Mouse (Mus musculus): ENCODE data around the gene Slc26a3.
"Not testable (repeated sequence)": the region's sequence is repeated elsewhere in the genome, so short reads cannot be mapped to it uniquely, and the experiment has no call there.

The Slc26a3 gene

DNA sequence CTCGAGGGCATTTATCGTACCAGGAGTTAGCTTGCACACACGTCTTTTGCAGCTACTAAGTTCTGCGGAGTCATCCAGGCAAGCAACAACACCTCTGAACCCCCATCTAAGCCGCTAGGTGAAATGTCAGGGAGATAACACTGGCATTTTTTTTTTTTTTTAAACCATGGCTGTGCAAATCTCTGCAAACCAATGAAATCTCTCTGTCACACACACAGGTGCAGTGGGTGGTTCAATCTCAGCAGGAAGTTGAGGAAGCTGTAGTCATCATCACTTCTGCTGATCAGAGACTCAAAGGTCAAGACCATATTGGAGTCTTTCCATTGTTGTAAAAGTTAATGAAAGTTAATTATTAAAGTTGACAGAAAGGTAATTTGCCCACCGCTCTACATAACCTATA is 47.1 kb downstream of the Slc26a3 start:
- no peak for DNase-seq

DNA sequence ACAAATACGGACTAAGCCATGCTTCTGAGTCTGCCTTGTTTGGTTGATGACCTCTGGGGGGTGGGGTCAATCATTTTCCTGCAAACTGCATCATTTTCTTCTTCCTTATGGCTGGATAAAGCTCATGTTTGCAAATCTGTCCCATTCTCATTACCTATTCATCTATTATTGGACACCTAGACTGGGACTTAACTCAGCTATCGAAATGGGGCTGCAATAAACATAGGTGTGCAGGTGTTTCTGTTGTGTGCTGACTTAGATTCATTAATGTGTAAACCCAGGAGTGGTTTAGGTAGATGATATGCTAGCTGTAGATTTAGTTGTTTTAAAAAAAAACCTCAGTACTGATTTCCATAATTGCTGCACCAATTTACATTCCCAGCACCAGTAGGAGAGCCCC is 48.9 kb downstream of the Slc26a3 start:
- no peak for DNase-seq

DNA sequence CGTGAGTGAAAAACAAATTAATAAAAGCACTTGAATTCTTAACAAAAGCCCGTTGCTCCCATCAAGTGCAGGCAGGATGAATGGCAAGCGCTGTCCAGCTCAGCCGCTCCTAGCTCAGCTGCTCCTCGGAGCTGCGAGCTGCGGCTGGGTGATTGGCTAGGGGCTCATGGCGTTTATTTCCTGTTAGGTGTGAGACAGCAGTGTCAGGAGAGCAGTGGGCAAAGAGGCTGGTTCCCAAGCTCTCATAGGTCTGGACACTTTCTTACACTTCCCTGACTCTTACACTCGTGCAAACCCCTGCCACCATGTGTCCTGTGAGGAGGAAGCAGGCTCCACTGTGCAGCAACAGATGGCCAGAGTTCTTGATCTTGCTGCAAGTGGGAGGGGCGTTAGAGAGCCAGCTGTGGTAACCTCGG is 53.5 kb downstream of the Slc26a3 start:
- no peak for DNase-seq

DNA sequence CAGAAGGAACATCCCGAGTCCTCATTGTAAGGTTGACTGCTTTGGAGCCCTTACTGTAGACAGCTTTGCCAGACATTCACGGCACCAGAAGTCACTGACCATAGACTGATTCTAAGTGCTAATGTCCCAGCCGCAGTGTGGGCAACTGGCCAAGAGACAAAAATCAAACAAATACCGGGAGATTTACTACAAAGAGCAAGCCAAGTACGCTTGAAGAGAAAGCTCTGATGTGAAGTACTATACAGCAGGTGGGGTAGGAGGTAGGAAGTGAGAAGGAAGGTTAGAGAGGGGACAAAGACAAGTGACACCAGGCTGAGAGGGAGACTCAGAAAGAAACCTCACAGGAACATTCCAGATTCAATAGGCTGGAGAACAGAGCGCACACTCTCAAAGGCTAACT is 54.2 kb downstream of the Slc26a3 start:
- no peak for DNase-seq

DNA sequence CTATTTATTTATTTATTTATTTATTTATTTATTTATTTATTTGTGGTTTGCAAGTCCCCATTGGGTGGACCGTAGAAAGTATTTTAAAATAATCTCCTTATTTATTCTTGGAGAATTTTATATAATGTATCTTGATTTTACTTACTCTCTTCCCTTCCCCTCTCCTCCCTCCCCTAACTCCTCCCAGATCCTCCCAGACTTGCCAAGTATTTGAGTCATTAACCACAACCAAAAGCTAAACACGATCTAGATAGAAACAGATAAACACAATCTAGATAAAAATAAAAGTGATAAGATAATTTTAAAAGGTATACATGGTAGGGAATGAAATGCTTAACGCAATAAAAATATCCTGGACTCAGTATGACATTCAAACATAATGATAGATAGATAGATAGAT is 58.7 kb downstream of the Slc26a3 start:
- DNase-seq, result no peak

DNA sequence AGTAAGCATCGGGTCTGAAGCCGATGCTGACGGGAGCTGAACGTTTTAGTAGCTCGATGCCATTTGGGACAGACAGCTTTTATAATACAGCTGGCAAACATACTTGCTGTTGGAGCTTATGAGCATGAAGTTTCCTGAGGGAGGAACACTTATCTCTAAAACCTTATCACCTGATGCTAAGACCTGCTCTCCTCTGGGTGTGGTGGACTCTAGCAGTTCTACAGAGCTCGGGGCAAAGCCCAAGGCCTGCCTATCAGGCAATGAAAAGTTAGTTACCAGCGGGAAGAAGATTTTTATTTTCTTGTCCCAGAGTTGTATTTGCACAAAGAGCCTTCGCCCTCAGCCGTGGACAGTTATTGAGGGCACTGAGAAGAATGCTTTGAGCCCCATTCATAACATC is 65.6 kb downstream of the Slc26a3 start:
- no peak for DNase-seq

DNA sequence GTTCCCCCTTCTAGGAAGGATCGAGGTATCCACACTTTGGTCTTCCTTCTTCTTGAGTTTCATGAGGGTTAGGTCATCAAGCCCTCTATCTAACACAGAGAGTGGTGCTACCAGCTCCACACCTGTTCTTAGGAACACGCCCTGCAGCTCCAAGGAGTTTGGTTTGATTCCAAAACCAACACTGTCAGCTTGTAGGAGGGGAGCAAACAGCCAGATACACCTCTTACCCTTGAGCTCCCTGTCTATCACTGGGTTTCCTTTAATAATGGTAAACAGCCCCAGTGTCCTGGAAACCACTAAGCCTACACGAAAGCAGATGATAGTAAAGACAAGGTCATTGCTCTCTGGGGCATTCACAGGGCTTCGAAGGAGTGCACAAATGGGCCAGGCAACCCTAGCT is 67.8 kb downstream of the Slc26a3 start:
- DNase-seq, result no peak

DNA sequence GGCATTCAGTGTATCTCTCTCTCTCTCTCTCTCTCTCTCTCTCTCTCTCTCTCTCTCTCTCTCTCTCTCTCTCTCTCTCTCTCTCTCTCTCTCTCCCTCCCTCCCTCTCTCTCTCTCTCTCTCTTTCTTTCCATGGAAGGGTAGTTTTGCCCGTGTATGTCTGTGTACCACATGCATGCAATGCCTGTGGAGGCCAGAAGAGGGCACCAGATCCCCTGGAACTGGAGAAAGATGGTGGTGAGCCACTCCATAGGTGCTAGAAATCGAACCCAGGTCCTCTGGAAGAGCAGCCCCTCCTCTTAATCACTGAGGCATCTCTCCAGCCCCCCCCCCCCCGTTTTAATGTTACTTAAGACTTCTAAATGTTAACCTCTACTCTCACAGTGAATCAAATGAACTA is 69.6 kb downstream of the Slc26a3 start:
- DNase-seq, result not testable (repeated sequence)

DNA sequence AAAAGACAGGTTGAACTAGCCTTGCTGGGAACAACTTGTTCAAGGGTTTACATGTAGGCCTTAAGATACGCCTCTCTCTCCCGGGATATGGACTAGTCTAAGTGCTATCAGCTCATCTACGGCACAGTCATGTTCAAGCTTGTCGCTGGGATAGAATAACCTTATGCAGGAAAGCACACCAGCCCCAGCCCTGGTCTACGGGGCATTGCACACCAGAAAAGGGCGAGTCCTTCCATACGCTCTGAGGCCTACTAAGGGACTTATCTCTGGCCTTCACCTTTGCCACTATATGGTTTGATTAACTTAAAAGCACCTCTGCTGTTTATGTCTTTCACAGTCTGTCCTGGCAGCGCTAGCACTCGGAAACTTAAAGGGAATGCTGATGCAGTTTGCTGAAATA is 70.7 kb downstream of the Slc26a3 start:
- no peak for DNase-seq

DNA sequence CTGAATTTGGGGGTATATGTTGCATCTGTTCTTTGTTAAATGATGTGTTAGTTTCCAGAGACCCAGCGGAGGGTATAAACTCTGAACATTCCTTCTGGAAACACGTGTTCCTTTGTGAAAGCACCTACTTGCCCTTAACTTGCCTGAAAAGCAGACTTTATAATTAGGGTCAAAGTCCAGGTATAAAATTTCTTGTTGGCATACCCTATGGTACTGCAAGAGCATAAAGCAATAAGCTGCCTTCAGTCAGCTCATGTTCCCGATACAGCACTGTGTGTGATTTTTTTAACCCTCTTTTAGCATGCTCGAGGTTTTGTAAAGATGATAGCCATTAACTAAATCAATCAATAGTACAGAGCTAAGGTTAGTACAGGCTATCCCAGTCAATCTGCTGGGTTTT is 71.9 kb downstream of the Slc26a3 start:
- DNase-seq, result no peak

DNA sequence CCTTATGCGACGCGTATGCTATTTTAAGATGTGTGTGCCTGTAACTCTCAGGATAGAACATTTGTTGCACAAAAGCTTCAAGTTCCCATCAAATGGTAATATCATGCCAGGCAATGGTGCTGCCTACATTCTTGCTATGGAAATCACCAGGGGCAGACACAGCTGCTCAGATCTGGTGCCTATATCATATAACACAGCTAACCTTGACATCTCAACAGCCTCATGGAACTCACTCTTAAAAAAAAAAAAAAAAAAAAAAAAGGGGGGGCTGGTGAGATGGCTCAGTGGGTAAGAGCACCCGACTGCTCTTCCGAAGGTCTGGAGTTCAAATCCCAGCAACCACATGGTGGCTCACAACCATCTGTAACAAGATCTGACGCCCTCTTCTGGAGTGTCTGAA is 87.5 kb downstream of the Slc26a3 start:
- not testable (repeated sequence) for DNase-seq

DNA sequence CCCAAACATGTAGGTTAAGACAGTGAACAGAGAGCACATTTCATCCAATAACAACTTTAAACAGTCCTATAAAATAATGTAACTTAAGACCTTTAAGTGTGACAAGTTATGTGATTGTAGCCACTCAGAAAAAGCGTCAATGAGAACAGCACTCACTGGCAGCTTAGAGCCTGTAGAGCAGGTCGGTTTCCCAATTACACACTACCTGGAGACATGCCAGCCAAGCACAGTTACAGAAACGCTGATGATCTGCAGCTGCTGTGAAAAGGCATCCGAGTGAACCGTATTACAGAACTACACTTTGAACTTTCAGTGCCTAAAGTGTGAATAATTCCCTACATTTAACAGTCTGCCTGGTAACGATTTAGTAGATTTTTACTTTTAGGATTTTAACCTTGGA is 95.8 kb downstream of the Slc26a3 start:
- no peak for DNase-seq

DNA sequence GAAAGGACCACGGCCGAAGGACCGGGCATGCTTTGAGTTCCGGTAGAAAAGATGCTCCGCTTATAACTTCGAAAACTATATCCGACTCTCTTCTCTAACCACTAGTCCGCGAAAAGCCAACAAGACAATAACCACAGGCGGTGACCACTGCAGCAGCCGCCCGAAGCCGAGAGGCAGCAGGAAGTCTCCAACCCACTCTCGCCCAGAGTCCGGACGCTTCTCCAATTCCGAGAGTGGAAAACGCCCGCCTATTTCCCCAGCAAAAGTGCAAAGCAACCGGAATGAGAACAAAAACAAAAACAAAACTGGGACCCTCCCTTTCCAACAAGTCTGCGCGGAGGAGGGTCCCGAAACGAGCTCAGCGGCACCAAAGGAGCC is 108.3 kb downstream of the Slc26a3 start:
- DNase-seq, result no peak

DNA sequence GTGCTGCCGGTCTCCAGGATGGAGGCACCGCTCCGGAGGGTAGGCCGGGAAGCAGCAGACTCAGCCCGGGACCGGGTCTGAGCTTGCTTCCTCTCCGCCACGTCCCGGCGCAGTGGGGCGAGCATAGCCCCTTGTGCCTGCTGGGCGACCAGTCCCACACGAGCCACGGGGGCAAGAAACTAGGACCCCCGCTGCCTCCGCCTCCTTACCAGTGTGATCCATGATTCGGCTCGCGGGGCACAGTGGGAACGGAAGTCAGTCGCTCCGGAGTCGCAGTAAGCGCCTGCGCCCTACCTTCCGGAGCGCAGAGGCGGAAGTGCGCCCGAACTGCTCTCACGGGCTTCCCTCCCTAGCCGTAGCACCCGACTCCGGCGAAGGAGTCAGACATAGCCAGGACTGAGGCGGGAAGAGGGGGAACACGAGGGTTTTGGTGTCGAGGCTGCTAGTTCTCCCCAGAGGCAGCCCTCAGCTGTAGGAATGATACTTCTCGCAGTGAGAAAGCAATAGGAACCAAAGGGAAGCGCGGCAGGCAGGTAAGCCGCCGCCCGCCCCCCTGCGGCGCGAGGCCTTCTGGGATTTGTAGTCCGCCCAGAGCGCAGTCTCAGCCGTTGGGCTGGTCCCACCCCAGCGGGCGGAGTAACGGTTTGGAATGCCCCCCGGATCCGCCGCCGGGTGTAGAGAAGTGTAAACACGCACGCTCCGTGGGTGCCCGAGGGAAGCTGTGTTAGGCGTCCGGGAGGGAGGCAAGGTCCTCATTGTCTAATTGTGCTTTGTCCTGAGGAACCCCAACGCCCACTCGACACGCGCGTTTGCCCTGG is 108.9 kb downstream of the Slc26a3 start, which contains the start of gene Cbll1:
Gene Cbll1, minus strand, starts transcription at position 303 of the 818 bp plus-strand sequence.
- peak; percentile 94 for DNase-seq

DNA sequence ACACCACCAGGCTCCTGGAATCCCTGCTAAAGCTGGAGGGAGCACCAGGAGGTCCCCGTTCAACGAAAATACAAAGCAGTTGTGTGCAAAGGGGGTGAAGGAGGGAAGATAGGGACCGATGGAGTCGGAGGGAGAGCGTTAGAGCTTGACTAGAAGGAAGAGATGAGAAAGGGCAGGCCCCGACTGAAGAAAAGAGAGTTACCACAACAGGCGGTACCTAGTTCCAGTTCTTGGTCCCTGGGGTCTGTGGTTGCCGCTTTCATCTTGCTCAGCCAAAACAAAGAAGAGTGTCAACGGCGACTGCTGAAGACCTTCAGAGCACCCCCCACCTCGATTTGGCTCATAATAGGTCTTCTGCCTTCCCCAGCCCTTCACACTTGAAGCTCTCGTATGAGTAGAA is 109.5 kb downstream of the Slc26a3 start:
- no peak for DNase-seq

DNA sequence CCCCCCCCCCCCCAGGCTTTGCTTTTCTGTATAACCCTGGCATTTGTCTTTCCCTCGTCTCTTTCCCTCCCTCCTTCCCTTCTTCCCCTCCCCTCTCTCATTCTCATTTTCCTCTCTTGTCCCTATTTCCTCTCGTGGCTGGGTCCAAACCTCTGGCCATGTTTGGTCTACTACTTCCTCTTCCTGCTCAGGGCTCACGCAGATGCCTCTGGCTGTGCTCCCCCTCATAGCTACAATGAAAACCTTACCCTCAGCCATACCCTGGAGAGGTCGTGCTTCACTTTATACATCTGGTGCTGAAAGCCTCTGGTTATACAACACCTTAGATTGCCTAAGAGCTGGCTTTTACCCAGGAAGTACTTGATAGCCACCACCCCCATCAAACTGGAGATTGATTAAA is 110.6 kb downstream of the Slc26a3 start:
- DNase-seq, result no peak

DNA sequence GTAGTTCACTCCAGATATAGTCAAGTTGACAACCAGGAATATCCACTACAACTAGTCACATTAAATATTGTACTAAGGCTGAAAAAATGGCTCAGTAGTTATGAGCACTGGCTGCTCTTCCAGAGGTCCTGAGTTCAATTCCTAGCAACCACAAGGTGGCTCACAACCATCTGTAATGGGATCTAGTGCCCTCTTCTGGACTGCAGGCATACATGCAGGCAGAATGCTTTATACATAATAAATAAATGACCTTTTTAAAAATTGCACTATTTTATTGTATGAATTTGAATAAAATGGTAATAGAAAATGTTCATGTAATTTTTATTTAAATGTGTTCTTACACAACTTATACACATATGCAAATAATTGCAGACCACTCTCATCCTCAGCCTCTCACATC is 112.5 kb downstream of the Slc26a3 start:
- DNase-seq, result no peak

DNA sequence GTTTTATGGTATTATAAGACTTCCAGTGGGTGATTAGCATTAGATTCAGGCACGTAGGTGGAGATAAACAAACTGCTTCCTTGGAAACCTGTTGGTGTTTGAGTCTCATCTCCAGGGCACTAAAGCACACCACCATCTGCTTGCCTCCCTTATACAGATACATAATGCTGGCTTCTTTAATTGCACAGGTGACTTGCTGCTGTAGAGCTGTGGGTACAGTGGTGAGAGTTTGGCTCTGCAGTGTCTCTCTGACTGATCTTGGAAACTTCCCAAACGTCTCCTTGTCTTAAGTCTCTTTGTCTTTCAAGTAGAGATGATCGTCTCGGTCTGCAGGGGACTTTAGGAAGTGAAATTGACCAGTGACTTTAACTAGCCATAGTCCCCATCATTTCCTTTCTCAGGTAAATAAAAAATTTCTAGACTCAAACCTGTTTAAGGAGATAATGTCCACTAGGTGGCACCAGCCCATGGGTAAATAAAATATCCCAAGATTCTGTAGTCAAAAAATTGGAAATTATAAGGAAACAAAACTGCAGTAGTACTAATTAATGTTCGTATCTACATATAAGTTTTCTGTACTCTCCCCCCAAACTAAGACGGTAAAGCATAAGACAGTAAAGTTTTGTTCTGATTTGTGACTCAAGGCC is 117.2 kb downstream of the Slc26a3 start:
- no peak for DNase-seq

DNA sequence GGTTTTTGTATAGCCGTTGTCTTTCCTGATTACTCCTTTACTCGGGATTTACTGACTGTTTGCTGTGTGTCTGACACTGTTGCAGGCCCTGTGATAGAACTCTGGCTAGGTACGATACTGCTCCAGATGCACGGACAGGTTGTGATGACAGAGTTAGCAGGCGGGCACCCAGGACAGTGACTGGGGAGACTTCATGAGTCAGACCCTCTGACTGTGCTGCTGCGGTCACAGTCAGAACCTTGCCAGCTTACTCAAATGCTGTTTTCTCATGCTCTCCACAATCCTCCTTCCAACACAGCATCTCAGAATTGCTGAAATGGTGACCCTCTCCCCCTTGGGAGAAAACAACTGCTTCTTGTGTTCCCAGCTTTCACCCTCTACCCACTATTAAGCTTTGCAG is 117.8 kb downstream of the Slc26a3 start:
- no peak for DNase-seq

DNA sequence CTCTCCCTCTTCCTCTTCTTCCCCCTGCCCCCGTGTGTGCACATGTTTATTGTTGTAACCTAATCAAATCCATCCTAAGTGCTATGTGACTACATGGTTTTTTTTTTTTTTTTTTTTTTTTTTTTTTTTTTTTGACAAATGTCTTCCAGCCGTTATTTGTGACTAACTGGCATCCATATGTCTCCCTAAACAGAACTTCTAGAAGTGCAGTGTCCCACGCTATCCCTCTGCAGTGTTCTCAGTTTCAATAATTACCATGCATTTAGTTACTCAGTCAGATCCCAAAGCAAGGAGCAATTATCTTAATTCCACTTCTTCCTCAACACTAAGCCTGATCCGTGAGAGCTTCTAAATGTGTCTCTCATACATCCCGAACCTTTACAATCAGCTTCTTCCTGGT is 120.5 kb downstream of the Slc26a3 start:
- no peak for DNase-seq

DNA sequence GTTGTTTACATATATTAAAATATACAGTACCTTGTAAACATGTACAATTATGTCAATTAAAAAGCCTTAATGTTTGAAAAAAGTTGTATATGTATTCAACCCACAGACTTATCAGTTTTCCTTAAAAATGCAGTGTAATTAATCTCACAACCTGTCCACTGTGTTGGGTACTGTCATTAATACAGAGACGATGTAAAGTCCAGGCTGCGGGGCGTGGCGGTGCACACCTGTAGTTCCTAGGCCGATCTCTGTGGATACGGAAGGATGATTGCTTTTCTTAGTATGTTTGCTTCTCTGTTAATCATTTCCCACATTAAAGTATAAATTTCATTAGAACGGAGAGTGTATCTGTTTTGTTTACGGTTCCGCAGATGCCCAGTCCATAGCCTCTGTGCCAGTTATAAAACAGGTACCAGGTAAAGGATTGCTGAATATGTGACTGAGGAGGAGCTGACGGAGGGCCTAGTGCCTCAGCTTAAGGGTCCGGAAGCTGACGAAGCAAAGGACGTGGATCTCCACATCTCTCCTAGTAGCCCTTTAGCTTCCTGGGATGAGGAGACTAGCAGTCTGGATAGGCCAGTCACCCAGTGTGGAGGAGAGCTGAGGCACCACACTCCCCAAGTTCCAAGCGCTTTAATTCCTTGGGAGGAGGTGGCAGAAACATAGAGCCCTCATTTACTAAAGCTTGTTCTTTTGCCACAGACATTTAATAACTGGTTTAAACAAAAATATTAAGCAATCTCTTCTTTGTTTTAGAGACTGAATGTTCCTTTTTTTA is 122.2 kb downstream of the Slc26a3 start:
- no peak for DNase-seq

DNA sequence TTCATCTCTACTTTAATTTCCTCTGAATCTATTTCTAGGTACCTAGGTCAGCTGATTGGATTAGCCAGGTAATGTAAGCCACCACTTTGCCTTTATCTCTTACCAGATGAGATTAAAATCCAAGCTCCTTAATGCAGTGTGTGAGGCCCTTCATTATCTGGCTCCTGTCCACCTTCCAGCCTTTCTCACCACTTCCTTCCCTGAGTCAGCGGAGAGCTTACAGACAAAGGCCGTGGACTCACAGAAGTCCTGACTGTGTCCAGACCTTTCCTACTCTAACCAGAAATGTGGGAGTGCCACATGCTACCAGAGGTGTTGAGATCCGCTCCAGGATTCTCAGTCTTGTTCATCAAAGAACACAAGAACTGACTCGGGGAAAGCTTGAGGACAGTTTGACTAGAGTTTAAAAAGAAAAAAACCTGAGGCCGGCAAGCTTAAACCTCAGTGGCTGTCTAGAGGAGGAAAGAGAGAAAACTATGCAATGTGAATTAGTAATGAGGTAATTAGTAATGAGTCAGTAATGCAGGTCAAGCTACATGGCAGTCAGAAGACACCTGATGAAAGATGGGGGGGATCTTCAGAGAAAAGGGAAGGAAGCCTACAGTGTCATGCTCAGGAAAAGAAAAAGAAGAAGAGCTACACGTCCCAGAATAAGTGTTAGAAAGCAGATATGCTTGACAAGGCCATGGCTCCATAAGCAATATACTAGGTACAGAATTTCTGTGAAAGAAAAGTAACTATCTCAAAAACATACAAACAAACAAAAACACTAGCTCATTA is 123.2 kb downstream of the Slc26a3 start:
- DNase-seq, result no peak

DNA sequence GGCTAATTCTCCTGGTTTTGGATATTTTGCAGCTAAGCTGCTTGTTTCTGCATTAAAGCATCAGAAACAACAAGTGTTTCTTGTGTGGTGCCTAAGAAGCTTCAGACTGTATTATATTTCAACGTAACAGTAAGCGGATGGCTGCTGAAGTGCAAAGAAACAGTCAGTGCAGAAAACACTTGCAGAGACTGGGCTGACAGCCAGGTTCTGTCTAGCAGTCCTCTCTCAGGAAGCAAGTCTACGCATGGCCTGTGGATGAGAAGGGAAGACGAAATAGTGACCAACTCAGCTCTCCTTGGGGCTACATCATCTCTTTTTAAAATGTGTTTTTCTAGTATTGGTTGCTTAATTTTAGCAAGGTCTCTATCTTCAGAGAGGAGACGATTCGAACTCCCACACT is 129.4 kb downstream of the Slc26a3 start:
- DNase-seq, result no peak
